Mouse (Mus musculus) neural tube, embryonic 11.5 days (tissue): ENCODE measurements around the gene Oxld1. TPM values are rescaled to one million over a fixed set of nuclear protein-coding genes. Genes with fewer than 3 reads are reported as not detected.
A peak's percentile ranks its signal among the peaks of the same experiment; 100 is the strongest.

ENCODE experiments used
- ATAC-seq: fragments of 200-750 bp; cut with Nextera tagmentation; 2 replicates; pipeline ENCODE4 v1.8.0; 2017; ENCODE audit warnings: moderate number of reproducible peaks, mild to moderate bottlenecking, moderate TSS enrichment, moderate library complexity; ENCODE audit not compliant: insufficient read depth, low FRiP score, low TSS enrichment
- DNase-seq: peaks from one replicate; pipeline ENCODE4 v3.0.0-alpha.2; 2015; ENCODE audit warnings: low spot score
- H3K27ac ChIP-seq: fragments of 300-500 bp; sonication (generic); 2 replicates; pipeline ENCODE4 v1.5.1; 2014; ENCODE audit warnings: low read depth, mild to moderate bottlenecking, low read length
- H3K27me3 ChIP-seq: fragments of 300-500 bp; sonication (generic); 2 replicates; pipeline ENCODE4 v1.6.1; 2014; ENCODE audit warnings: mild to moderate bottlenecking, low read length, mixed read lengths; ENCODE audit not compliant: control insufficient read depth, insufficient read depth
- H3K36me3 ChIP-seq: fragments of 300-500 bp; sonication (generic); 2 replicates; pipeline ENCODE4 v1.6.1; 2014; ENCODE audit warnings: mild to moderate bottlenecking, low read length, moderate library complexity, mixed read lengths; ENCODE audit not compliant: control insufficient read depth, insufficient read depth
- H3K4me1 ChIP-seq: fragments of 300-500 bp; sonication (generic); 2 replicates; pipeline ENCODE4 v1.6.1; 2014; ENCODE audit warnings: low read length, mixed read lengths; ENCODE audit not compliant: control insufficient read depth, insufficient read depth
- H3K4me2 ChIP-seq: fragments of 300-500 bp; sonication (generic); 2 replicates; pipeline ENCODE4 v1.6.1; 2014; ENCODE audit warnings: low read depth, mild to moderate bottlenecking, moderate library complexity
- H3K4me3 ChIP-seq: fragments of 300-500 bp; sonication (generic); 2 replicates; pipeline ENCODE4 v1.5.1; 2014; ENCODE audit warnings: low read depth, low read length
- H3K9ac ChIP-seq: fragments of 300-500 bp; sonication (generic); 2 replicates; pipeline ENCODE4 v1.6.1; 2014; ENCODE audit warnings: mild to moderate bottlenecking, low read length
- H3K9me3 ChIP-seq: fragments of 300-500 bp; sonication (generic); 2 replicates; pipeline ENCODE4 v1.6.1; 2016; ENCODE audit warnings: low read length; ENCODE audit not compliant: control insufficient read depth
- WGBS: fragments of 180-500 bp; shearing (Covaris S2); extraction: QIAGEN DNeasy Blood & Tissue Kit; methylation state at CpG from one replicate; pipeline ENCODE4 v1.1.7; 2014; 5-methylcytosine and 5-hydroxymethylcytosine counted together
- polyA plus RNA-seq: library from polyadenylated mRNA; unstranded; fragments of >200 nt; fragmentation: Nextera tagmentation; extraction: Ambion mirVana; gene quantifications from 2 replicates; pipeline ENCODE4 v1.2.1, GENCODE M21; 2014

The Oxld1 gene
- polyA plus RNA-seq, 1 experiment from 2014 or later: 14.4 TPM

- DNase-seq (peak; percentile 54), ATAC-seq (peak; percentile 7; the same call in 1 of the 2 replicates)
- H3K4me1 ChIP-seq: peaks cover 21% of the 10 kb centered on the region
Measured at GRCm38 (mm10) chr11:120489054-120489761, 31.3 kb upstream of the Oxld1 start.

DNA sequence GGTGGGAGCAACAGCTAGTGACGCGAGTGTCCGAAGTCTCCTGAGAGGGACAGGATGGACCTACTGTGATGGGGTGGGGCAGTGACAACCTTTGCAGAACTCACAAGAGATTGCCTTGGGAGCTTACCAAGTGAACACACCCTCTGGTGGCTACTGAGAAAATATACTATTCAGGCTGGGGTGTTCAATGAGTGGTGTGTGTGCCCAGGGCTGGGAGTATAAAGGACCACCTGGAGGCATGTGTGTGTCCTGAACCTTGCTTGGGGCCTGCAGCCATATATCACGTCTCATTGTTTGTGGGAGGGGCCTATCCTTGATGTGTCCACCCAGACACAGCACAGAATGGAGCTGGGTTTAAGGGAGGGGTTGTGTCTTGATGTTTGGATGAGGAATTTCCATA lies 30.6 kb upstream of the Oxld1 start:
- H3K27me3 ChIP-seq: no peaks in the 10 kb centered on the region
- no peak overlapping the region for H3K4me2 ChIP-seq
- ATAC-seq (no peak), DNase-seq (no peak)
- H3K36me3 ChIP-seq: peaks cover 7% of the 10 kb centered on the region
- 79% methylated on average over 4 of the region's 4 CpGs for WGBS
- H3K4me3 ChIP-seq: no peak overlapping the region
- no peaks in the 10 kb centered on the region for H3K9me3 ChIP-seq
- H3K27ac ChIP-seq: no peak overlapping the region
- no peak overlapping the region for H3K9ac ChIP-seq
- H3K4me1 ChIP-seq: peaks cover 24% of the 10 kb centered on the region

More at GRCm38 (mm10) chr11:120489054-120489761, 31.3 kb upstream of the Oxld1 start:
- no peak overlapping the region for H3K4me2 ChIP-seq
- WGBS: 62% methylated on average over 4 of the region's 4 CpGs
- no peak overlapping the region for H3K27ac ChIP-seq
- no peak overlapping the region for H3K9ac ChIP-seq
- no peaks in the 10 kb centered on the region for H3K9me3 ChIP-seq
- H3K36me3 ChIP-seq: peaks cover 7% of the 10 kb centered on the region
- no peaks in the 10 kb centered on the region for H3K27me3 ChIP-seq
- 0 out of 2 replicates have a peak overlapping the region, but pooled peaks have one; percentile 9 for H3K4me3 ChIP-seq

DNA sequence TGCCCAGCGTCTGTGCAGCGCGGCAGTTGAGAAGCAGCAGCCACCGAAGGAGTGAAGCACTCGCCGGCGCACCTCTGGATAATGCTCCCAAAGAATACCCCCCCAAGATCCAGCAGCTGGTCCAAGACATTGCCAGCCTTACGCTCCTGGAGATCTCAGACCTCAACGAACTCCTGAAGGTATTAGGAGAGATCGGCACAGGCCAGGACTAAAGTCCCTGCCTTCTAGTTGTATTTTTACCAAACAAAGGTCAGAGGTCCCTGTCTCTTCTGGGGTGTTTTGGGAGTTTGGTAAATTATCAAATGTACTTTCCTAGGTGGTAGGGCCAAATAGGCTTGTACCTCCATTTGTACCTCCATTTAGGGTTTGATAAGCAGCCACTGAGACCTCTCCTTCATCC lies 27.4 kb upstream of the Oxld1 start:
- ATAC-seq: no peak
- no peak for DNase-seq
- Histone ChIP-seq H3K36me3 (peaks cover 22% of the 10 kb centered on the region), H3K27ac (no peak overlapping the region), H3K4me3 (peak overlapping the region; percentile 98), H3K27me3 (no peaks in the 10 kb centered on the region), H3K9me3 (no peaks in the 10 kb centered on the region), H3K4me2 (peak overlapping the region; percentile 75), H3K9ac (peak overlapping the region; percentile 73), H3K4me1 (peaks cover 12% of the 10 kb centered on the region)
- 8% methylated on average over 10 of the region's 10 CpGs for WGBS

GRCm38 (mm10) chr11:120484265-120484981 lies 26.6 kb upstream of the Oxld1 start, which contains the start of gene Mrpl12:
Gene Mrpl12 (plus strand): TSS chr11:120484613.
- H3K9me3 ChIP-seq: no peaks in the 10 kb centered on the region
- H3K4me1 ChIP-seq: peaks cover 11% of the 10 kb centered on the region
- H3K9ac ChIP-seq: peak within 1 kb of the TSS; percentile 73
- H3K27me3 ChIP-seq: no peaks in the 10 kb centered on the region
- DNase-seq (peak; percentile 96), ATAC-seq (peak; percentile 95)
- under 1% methylated on average over 60 of the region's 60 CpGs for WGBS
- peak within 1 kb of the TSS; percentile 75 for H3K4me2 ChIP-seq
- peak within 1 kb of the TSS; percentile 98 for H3K4me3 ChIP-seq
- H3K36me3 ChIP-seq: peaks cover 28% of the 10 kb centered on the region
- peak within 1 kb of the TSS; percentile 81 for H3K27ac ChIP-seq

GRCm38 (mm10) chr11:120483448-120483934 lies 25.6 kb upstream of the Oxld1 start:
- Histone ChIP-seq H3K9me3 (no peaks in the 10 kb centered on the region), H3K4me2 (peak overlapping the region; percentile 75), H3K27ac (peak overlapping the region; percentile 81; the same call in 1 of the 2 replicates), H3K9ac (peak overlapping the region; percentile 73), H3K27me3 (no peaks in the 10 kb centered on the region), H3K4me1 (peaks cover 9% of the 10 kb centered on the region), H3K4me3 (peak overlapping the region; percentile 98; the same call in 1 of the 2 replicates), H3K36me3 (peaks cover 38% of the 10 kb centered on the region)
- WGBS: 91% methylated on average over 7 of the region's 7 CpGs
- DNase-seq (no peak), ATAC-seq (no peak)

GRCm38 (mm10) chr11:120472052-120472451 lies 14.2 kb upstream of the Oxld1 start:
- Histone ChIP-seq H3K9ac (no peak overlapping the region), H3K36me3 (peaks cover 30% of the 10 kb centered on the region), H3K4me1 (peaks cover 7% of the 10 kb centered on the region), H3K4me2 (no peak overlapping the region), H3K27ac (no peak overlapping the region), H3K27me3 (no peaks in the 10 kb centered on the region), H3K9me3 (no peaks in the 10 kb centered on the region), H3K4me3 (no peak overlapping the region)
- DNase-seq (no peak), ATAC-seq (no peak)
- WGBS: 97% methylated on average over 6 of the region's 6 CpGs

DNA sequence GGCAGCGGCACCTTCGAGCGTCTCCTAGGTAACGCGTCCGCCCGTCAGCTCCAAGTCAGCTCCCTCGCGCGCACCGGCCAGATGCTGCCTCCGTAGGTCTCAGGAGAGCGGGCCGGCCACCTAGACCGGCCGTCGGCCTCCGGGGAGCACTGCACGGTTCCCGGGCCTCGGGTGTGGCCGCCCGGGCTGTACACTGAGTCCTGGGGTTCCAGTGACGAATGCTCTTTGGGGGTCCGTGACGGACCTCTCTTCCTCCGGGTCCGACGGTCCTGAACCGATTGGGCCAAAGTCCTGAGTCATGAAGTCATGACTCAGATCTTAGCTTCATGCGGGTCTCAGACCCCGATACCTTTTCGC lies 9.8 kb upstream of the Oxld1 start:
- peak overlapping the region; percentile 93 for H3K4me2 ChIP-seq
- no peak for DNase-seq
- H3K4me1 ChIP-seq: peaks cover 12% of the 10 kb centered on the region
- WGBS: 1% methylated on average over 33 of the region's 33 CpGs
- H3K27ac ChIP-seq: 0 out of 2 replicates have a peak overlapping the region, but pooled peaks have one; percentile 56
- peak overlapping the region; percentile 93 for H3K4me3 ChIP-seq
- no peaks in the 10 kb centered on the region for H3K9me3 ChIP-seq
- H3K9ac ChIP-seq: peak overlapping the region; percentile 77
- no peaks in the 10 kb centered on the region for H3K27me3 ChIP-seq
- no peak for ATAC-seq
- peaks cover 18% of the 10 kb centered on the region for H3K36me3 ChIP-seq

DNA sequence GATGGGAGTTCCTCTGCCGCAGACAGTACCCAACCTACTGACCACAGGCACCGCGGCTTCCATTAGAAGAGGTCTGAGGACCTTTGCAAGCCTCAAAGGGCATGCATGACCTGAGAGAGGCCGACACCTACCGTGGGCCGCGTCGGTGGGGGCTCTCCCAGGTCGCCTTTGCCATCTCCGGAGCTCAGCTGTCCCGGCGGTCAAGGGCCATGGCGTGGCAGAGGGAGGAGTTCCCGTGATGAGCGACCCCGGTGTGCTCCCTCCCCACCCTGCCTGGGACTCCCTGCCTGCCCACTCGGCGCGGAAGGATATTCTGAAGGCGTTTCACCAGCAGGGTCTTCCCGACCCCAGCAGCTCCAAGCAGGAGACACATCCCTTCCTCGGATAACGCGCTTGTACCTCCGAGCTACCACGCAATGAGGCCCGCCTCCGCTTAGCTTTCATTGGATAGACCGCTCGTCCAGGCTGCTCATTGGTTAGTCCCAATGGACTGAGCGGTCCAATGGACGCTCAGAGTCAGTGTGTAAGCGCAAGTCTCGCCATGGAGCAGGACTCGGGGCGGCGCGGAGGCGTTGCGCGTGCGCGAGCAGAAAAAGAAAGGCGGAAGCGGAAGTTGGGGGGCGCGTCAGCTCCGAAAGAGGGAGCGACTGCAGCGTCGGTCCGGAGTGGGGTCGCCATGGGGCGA lies 9.3 kb upstream of the Oxld1 start, which contains the start of gene Arl16:
TSS of gene Arl16 (minus strand) at position 557 of the 685 bp plus-strand sequence.
- Histone ChIP-seq H3K4me2 (peak within 1 kb of the TSS; percentile 93), H3K9me3 (no peaks in the 10 kb centered on the region), H3K27me3 (no peaks in the 10 kb centered on the region), H3K4me3 (peak within 1 kb of the TSS; percentile 93), H3K27ac (peak within 1 kb of the TSS; percentile 58; the same call in 1 of the 2 replicates), H3K4me1 (peaks cover 12% of the 10 kb centered on the region), H3K36me3 (peaks cover 19% of the 10 kb centered on the region), H3K9ac (peak within 1 kb of the TSS; percentile 84)
- DNase-seq (peak; percentile 99), ATAC-seq (peak; percentile 100)
- under 1% methylated on average over 54 of the region's 54 CpGs for WGBS
